Mouse (Mus musculus): ENCODE results near the gene Mdga2. TPM values are rescaled to one million over a fixed set of nuclear protein-coding genes. Genes with fewer than 3 reads are reported as not detected.

Mdga2 gene
- polyA plus RNA-seq, 1 experiment, result 0.66 TPM

DNA sequence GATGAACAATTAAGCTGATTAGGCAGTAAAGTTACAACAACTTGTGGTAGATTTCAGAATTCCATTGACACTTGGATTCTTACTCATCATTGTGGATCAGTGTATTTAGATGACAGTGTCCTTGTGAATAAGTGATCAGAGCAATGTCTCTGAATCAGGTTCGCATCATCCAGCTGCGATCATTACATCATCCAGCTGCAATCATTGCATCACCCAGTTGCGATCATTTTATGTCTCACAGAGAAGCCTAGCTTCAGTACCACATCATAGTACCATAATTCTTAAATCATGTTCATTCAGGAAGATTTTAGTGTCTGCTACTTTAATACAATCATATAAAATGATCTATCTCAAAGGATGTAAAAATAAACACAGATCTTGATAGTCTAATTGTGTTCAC lies 756.8 kb downstream of the Mdga2 start:
- no peaks in the 10 kb centered on the region for H3K4me1 ChIP-seq (replicated peaks; ENCODE audit: control insufficient read depth, insufficient read depth, low read length)
- no peak for DNase-seq
- WGBS, result 100% methylated on average over 3 of the region's 3 CpGs
- H3K27ac ChIP-seq (ENCODE audit: control insufficient read depth, insufficient read depth, low read length), result no peak overlapping the region
- H3K4me3 ChIP-seq (ENCODE audit: control insufficient read depth, insufficient read depth, low read length), result no peak overlapping the region
- H3K36me3 ChIP-seq (ENCODE audit: control insufficient read depth, insufficient read depth, low read length), result no peaks in the 10 kb centered on the region
- H3K27me3 ChIP-seq (ENCODE audit: control insufficient read depth, insufficient read depth, low read length), result no peaks in the 10 kb centered on the region
- TF ChIP-seq CTCF (IDR thresholded peaks at IDR 0.05; ENCODE audit: borderline replicate concordance, control insufficient read depth, extremely low read depth, insufficient read depth, low read length, poor library complexity) (no peak), POLR2A (IDR thresholded peaks at IDR 0.05; ENCODE audit: control insufficient read depth, extremely low read depth, insufficient read depth, low read length, poor library complexity) (no peak)

GRCm38 (mm10) chr12:66443340-66443739 lies 779.0 kb downstream of the Mdga2 start:
- H3K27me3 ChIP-seq (ENCODE audit: control insufficient read depth, insufficient read depth, low read length), result no peaks in the 10 kb centered on the region
- H3K4me1 ChIP-seq (replicated peaks; ENCODE audit: control insufficient read depth, insufficient read depth, low read length), result no peaks in the 10 kb centered on the region
- no peak for DNase-seq
- TF ChIP-seq CTCF (IDR thresholded peaks at IDR 0.05; ENCODE audit: borderline replicate concordance, control insufficient read depth, extremely low read depth, insufficient read depth, low read length, poor library complexity), result no peak
- TF ChIP-seq POLR2A (IDR thresholded peaks at IDR 0.05; ENCODE audit: control insufficient read depth, extremely low read depth, insufficient read depth, low read length, poor library complexity), result no peak
- H3K4me3 ChIP-seq (ENCODE audit: control insufficient read depth, insufficient read depth, low read length), result no peak overlapping the region
- H3K27ac ChIP-seq (ENCODE audit: control insufficient read depth, insufficient read depth, low read length), result no peak overlapping the region
- H3K36me3 ChIP-seq (ENCODE audit: control insufficient read depth, insufficient read depth, low read length), result no peaks in the 10 kb centered on the region
- 69% methylated on average over 2 of the region's 2 CpGs for WGBS
